Mouse (Mus musculus) left cerebral cortex, adult 9 months (tissue): ENCODE results near the gene Nabp1.
A peak's percentile ranks its signal among the peaks of the same experiment; 100 is the strongest.
"Not testable (repeated sequence)": the region's sequence is repeated elsewhere in the genome, so short reads cannot be mapped to it uniquely, and the experiment has no call there.

Source experiments
- DNase-seq, 2 experiments: peaks; one replicate each; pipeline ENCODE4 v3.0.0; 2022; ENCODE audit warnings: low spot score in 2 of 2

The Nabp1 gene

DNA sequence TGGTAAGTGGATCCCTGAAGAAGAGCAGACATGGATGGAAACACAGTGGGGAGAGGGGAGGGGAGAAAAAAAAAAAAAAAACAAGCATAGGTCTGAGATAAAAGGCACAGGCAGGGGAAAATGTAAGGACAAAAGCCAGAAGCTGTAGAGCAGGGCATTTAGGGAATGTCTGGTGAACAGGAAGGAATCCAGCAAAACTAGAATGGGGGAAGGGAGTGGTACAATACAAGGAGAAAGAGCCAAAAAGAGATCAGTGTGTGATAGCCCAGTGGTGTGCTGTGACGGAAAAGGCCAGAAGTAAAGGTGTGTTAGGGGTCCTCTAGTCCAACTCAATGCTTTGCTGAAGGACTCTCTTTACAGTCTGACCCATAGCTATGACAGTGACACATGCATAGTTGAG lies 8.1 kb upstream of the Nabp1 start:
- DNase-seq: no peak

DNA sequence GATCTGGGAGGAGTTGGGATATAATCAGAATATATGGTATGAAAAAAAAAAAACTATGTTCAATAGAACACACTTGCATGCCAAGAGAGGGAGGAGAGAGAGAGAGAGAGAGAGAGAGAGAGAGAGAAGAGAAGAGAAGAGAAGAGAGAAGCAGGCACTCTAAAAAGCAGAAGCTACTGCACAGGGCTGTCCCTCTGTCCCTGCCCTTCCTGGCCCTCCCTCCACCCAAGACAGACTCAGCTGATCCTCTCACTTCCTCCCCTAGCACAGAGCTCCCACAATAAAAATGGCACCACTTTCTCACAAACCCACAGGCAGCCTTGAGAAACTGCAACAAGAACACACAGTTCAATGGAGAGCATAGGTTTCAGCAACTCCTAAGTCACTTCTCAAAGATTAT lies 2.2 kb upstream of the Nabp1 start:
- no peak for DNase-seq

DNA sequence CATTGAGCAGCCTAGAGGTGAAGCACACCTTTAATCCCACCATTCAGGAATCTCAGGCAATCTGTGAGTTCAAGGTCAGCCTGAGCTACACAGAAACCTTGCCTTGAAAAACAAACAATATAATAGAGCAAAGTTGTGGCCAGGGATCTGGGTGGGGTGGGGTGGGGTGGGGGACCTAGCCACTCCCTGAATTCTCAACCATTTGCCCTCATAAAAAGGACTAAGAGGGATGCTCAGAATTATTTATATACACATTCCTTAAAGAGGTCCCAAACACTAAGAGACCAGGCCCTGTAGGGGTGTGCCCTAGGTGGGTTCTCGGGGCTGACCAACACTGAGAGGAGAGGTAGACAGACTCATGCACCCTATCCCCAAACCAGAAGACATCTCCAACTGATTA lies 1.5 kb upstream of the Nabp1 start:
- DNase-seq: no peak

DNA sequence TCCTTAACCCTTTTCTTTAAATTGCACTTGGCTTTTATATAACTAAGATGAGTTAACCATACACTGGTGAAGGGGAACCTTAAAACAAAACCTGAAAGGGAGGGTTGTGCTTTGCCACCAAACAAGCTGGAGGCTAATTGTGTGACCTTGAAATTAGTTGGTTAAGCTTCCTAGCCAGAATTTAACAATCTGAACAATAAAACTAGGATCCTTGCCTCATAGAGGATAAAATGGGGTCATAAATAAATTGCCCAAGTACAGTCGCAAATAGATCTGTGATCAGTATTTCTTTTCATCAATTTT lies 753 bp upstream of the Nabp1 start:
- DNase-seq: no peak

DNA sequence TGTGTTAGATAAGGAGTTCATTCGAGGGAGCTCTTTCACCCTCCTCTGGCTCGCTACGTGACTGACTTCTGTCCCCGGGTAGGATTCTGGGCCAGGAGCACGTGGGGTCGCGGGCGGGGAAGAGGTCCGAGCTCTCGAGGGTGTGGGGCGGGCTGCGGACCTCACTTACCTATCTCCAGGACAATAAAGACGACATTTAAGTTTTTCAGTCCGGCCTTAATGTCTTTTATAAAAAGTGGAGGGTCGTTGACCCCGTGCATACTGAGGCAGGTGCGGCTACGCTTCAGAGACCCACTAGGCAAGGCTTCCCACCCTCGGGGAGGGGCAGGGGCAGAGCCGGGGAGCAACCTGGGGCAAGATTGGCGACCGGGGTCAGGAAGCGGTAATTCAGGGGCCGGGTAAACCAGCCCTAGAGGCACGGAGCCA lies 556 bp downstream of the Nabp1 start:
- DNase-seq: peak in 1 of 2 experiments; percentile 17

DNA sequence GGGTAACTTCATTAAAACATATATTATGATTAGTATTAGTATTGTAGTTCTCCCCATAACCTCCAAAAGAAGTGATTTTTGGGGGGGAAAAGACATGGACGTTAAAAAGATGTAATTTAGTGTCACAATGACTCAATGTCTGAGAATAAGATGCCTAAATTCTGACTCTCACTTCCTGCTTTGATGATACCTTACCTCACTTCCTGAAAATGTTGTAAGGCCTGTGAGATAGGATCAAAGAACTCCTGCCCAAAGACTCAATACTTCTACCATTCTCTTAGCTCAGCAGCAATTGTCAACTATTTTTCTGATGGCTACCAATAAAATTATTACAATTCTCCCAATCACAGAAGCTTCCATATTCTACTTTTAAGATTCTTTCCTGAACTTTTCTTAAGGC lies 1.8 kb downstream of the Nabp1 start:
- no peak for DNase-seq

DNA sequence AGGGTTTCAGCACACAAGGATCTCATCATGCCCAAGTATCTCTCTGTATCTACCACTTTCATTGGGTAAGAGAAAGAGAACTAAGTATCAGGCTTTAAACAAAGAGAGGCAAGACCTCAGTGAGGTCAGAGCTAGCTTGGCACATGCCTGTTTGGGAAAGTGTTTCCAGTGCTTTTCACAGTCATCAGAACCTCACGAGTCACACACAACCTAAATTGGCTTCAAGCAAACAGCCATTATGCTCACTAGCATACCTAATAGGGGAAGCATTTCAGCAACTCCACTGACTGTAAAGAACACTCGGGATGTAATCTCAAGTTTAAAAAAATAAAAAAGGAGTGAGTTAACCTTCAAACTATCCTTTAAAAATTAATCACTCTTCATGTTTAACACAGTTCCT lies 10.1 kb downstream of the Nabp1 start:
- no peak for DNase-seq

DNA sequence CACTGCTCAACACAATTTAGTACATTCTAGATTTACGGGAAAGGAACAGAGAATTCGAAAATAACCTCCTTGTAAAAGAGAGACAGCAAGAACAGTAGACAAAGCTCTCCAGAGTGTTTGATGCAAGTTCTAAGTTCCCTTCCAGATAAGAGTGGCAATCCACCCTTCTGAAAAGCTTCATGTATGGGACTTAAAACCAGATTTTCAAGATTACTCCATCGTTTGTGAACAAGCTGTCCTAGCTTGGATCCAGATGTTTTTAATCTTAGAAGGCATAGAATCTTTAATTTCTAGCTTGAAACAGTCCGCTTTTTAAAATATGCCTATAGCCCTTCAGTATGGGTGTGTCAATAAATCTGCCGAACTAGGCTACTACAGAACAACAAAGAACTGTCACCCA lies 11.0 kb downstream of the Nabp1 start:
- no peak for DNase-seq

DNA sequence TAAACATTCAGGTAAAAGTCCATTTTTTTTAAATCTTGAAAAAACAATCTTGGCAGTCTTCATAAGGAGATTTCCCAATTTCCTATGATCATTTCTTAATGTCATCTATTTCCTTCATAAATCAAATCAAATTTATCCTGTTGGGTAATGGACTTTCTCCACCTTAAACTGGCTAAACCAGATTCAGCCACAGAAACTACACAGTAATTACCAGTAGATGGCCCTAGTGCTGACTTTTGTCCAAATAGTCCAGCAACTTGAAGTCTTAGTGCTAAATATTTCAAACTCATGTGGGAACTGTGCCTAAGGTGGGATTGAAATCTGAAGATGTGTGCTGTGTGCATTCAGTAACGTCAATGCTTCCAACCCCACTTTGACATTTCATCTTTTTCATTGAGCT lies 11.8 kb downstream of the Nabp1 start:
- no peak for DNase-seq

DNA sequence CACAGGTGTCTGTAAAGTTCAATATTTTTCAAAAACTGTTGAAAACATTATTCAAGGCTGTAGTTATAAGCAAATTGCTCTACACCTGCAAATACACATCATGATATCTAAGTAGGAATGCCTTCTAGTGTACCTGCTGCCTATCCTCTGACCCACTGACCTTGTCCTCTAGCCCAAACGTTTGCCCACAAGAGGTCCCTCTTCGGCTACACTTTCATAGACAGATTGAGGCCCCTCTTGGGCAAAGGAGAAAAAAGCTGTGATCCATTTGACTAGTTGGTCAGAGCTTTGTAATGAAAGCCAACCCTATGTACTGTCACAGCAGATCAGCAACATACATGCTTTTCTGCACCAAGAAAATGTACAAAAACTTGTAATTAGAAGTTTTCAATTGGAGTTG lies 12.9 kb downstream of the Nabp1 start:
- no peak for DNase-seq

DNA sequence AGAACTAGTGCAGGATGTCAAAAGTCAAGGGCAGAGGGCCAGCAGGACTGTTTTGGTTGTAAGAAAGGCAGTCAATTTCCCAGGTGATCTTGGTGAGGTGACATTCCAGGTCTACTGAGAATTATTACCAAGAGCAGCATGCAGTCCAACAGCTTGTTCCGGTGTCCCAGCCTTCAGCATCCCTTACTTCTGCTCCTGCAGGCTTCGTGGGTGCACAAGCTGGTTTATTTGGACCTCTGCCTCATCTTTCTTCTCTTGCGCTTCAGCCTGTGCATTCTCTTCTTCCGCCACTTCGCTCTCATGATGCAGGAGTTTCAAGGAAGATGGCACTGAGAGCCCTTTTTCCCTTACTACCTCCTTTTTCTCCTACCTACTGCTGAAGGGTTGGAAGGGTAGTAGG lies 15.2 kb downstream of the Nabp1 start:
- DNase-seq: peak in 1 of 2 experiments; percentile 21

DNA sequence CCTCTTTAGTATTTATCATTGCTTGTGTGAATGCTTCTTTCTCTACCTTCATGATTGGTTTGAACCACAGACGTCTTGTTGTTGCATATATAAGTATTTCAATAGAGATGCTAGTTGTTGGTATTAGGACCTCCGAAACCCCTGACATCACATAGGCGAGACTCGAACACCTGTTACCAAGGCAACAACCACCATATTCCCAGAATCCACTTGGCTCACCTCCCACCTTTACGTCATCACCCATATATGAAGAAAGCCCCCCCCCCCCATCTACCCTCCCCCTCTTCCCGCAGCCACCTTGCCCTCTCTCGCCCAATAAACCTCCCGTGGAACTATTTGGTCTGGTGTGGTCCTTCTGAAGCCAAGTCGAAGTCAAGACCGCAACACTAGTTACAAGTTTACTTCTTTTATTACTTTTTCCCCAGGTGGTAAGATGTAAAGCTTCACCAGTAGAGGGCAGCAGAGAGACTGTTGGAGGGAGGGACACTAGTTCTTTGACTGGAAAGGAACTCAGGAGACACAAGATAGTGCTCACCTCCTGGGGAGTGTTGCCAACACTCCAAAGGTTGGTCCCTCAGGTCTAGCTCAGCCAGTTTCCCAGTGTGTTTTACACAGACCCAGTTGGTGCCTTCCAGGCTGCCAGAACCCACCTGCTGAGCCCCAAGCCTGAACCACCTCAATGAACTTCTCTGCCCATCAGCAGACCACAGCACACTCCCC lies 19.3 kb downstream of the Nabp1 start:
- no peak for DNase-seq

DNA sequence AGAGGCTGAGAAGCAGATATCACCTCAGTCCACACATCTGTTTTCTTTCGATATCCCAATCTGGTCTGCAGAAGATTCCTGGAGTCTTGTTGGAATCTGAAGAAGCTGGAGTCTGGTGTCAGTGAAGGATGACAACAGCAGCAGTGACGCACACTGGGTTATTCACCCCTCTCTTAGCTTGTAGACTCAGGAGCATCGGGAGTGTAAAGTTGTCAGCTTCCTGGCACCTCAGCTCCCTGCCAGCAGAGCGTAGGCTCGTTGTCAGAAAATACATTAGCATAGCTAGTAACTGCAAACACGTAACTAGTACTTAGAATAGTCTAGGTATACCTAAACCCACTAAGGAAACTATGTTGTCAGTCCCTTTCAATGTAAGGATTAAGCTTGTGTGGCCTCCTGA lies 20.1 kb downstream of the Nabp1 start:
- DNase-seq: no peak

DNA sequence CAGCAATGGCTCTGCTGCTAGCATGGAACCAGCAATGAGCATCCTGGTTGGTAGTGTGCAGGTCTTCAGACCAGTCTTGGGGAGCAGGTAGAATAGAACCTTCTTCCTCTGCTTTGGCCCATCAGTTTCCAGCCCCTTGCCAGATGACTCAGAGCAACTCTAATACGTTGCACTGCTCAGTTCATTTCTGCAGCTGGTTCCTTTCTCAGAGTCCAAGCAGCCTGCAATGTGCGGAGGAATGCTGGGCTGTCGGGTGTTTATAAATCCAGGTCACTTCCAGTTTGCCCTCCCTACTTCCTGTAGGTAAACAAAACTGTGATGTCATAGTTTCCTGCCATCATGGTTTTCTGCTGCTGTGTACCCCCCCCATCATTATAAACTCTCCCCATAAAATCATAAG lies 21.0 kb downstream of the Nabp1 start:
- DNase-seq: no peak

DNA sequence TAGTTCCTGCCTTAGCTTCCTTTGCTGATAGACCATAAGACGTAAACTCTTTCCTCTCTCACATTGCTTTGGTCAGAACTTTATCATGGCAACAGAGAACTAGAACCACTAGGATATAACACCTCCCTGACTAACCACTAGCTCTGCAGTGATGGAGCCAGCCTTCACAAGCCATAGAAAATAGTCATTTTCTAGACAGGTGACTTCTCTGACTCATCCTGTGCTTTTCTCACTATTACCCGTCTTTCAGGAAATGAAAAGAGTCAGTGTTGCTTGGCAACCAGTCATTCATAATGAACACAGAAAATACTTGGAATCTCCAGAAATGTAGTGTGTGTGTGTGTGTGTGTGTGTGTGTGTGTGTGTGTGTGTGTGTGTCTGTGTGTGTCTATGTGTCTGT lies 29.4 kb downstream of the Nabp1 start:
- DNase-seq: no peak

DNA sequence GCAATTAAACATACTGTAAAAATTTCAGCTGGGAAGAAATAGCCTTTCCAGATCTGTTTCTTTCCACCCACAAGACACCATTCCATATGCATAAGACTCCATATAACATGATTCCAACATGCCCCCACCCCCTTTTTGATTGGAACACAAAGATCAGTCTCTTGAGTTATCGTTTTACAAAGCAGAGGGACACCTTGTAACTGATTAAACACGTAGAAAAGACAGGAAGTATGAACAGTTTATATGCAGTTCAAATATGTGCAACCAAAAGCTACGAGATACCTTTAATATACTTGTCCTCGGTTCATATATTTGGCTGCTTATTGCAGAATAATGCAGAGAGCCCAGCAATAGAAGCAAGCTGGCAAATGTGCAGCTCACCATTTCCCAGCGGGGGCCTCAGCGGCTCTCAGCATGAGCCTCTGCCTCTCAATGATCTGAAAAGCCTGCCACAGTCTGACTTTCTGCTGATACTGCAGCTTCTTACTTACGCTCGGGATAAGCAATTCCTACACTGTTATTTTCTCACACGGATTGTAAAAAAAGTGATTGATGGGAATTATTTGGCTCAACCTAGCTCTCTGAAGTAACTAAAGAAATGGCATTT lies 32.3 kb downstream of the Nabp1 start:
- peak in 1 of 2 experiments; percentile 39 for DNase-seq

DNA sequence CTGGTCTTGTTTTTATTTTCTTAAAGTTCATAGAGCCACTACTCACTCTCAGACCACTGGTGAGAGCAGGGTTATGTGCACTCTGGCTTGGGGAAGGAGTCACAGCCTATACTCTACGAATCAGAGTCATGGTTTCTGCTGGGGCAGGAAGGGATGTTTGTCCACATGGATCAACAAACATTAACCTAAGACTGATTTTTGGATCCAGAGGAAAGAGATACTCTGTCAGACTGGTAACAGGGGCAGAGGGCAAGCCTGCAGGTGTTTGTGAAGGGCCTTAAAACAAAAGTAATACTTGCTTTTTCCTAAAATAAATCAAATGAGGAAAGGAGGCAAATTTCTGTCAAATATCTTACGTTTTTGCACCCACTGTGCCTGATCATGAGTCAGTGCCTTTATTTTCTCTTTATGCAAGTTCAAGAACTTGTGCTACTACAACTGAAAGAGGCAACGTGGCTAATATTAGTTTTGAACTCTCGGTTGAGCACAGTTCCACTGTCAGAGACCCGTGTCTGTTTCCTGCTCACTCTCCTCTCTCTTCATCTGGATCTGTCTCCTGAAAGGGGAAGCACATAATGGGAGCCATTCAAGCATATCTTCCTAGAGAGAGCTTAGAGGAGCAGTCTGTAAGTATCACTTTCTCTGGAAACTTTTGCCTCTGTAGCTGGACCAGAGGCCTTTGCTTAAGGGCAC lies 32.9 kb downstream of the Nabp1 start:
- DNase-seq: no peak

DNA sequence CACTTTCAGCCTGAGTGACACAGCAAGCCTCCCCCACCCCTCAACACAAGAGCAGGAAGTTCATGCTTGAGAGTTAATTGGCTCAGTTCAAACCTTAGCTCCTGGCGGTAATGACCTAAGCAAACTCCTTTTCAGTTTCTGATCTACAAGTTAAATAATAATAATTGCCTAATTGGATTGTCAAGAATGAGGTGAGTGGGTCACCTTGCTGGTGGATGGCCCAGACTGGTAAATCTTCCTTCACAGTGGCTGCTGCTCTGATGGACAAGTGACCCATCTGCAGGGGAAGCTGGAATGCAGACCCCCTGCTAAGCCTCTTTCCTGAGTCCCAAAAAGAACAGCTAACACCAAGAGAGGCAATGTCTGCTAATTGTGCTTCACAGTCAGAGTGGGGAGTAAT lies 48.5 kb downstream of the Nabp1 start:
- no peak for DNase-seq

DNA sequence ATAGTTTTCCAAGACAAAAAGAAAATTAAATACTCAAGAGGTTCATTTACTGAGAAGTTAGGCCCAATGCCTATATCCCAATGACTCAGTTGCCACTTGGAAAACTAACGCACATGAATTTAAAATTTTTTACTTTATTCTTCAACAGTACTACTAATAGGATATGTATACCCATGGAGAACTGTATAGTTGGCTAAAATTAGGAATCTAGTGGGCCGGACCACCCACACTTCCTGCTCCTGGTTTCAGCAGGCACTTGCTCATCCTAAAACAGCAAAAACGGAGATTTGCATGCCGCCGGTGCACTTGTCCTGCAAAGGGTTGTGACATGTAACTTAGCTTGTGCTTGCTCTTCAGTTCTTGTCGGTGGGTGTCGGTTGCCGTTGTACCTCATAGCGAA lies 51.9 kb downstream of the Nabp1 start:
- DNase-seq: peak in 1 of 2 experiments; percentile 26

DNA sequence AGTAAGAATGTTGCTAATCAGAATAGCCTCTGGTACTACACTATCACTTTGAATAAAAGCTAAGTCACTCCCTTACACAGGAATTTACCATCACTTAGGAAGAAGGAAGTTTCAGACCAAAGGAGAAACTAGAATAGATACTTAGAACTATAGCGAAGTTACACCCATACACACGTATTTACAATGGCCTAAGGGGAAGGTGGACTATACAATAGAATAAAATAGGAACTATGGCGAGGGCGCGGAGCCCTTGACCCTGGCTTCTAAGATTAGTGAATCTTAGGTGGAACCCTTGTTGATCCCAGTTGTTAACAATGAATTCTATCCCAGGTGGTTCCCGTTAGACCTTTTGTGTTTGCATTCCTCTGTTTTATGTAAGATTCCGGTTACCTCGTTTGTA lies 57.2 kb downstream of the Nabp1 start:
- DNase-seq: not testable (repeated sequence)

DNA sequence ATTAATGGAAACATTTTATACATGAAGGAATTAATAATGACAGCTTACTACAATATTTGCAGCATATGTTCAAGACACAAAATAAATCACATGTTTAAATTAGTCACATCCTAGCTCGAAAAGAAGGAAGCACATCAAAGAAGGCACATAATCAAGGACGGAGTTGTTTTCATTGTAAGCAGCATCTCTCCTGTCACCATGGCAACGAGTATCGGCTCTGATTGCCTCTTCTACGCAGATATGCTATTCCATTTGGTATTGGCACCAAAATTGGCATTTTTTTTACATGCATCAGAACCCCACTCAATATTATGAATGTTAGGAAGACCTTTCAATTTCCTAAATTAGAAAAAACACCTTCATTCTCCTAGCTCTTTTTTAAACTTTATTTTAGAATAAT lies 59.5 kb downstream of the Nabp1 start:
- no peak for DNase-seq
